Mouse (Mus musculus): ENCODE results near the gene Dlg2. TPM values are rescaled to one million over a fixed set of nuclear protein-coding genes. Genes with fewer than 3 reads are reported as not detected.

The Dlg2 gene
- total and polyA plus RNA-seq, 2 experiments from 2014 or later, result 26.3 to 169 TPM

DNA sequence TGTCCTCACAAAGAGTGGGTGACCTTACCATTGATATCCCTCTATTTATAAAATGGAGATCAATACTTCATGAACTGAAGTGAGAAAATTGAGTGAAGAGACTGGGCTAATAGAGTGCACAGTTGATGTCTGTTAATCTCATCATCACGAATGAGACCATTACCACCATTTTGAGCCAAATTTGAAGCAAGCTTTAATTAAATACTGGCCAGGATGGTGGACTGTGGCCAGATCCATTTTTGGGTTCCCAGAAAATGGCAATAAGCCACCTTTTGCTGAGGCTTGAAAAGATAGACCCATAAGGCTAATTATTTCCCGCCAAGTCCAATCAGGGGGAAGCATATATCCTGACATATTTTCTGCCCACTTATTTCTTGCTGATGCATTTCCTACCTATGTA is 1421.0 kb downstream of the Dlg2 start:
- H3K27ac ChIP-seq (ENCODE audit: low read depth, low read length), result no peak overlapping the region
- WGBS, result 73% methylated on average over 2 of the region's 2 CpGs
- no peaks in the 10 kb centered on the region for H3K9me3 ChIP-seq (ENCODE audit: low read length)
- H3K4me1 ChIP-seq (ENCODE audit: insufficient read depth), result no peaks in the 10 kb centered on the region
- no peaks in the 10 kb centered on the region for H3K36me3 ChIP-seq (ENCODE audit: insufficient read depth)
- no peak for ATAC-seq
- no peaks in the 10 kb centered on the region for H3K27me3 ChIP-seq (ENCODE audit: insufficient read depth, low read length)
- no peak for TF ChIP-seq CTCF (IDR thresholded peaks at IDR 0.05; ENCODE audit: low read depth)
- no peak overlapping the region for H3K4me3 ChIP-seq (ENCODE audit: low read depth, low read length)
- no peak overlapping the region for H3K9ac ChIP-seq
- no peak overlapping the region for H3K4me2 ChIP-seq (ENCODE audit: low read depth)
- DNase-seq, result no peak

DNA sequence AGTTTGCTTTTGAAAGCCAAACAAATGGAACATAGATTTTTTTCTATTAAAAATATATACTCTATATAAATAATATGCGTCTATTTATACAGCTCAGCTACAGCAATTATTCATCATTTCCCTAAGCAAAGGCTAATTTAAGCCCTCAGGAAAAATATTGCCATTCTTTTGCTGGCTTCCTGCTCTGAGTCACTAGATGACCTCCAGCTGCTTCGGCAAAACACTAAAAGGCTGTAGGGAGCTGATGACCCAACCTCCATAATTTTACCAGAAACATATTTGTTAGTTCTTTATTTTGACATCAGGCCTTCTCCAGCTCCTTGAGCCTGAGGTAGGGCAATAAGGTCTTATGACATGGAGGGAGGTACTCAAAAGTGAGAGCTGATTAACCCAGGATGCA is 1426.0 kb downstream of the Dlg2 start:
- Histone ChIP-seq H3K9ac (no peak overlapping the region), H3K27me3 (ENCODE audit: insufficient read depth, low read length) (no peaks in the 10 kb centered on the region), H3K4me2 (ENCODE audit: low read depth) (no peak overlapping the region), H3K4me1 (ENCODE audit: insufficient read depth) (no peaks in the 10 kb centered on the region), H3K9me3 (ENCODE audit: low read length) (no peaks in the 10 kb centered on the region), H3K27ac (ENCODE audit: low read depth, low read length) (no peak overlapping the region), H3K4me3 (ENCODE audit: low read depth, low read length) (no peak overlapping the region), H3K36me3 (ENCODE audit: insufficient read depth) (no peaks in the 10 kb centered on the region)
- no peak for TF ChIP-seq CTCF (IDR thresholded peaks at IDR 0.05; ENCODE audit: low read depth)
- WGBS, result 84% methylated on average over 2 of the region's 2 CpGs
- DNase-seq (no peak), ATAC-seq (no peak)

DNA sequence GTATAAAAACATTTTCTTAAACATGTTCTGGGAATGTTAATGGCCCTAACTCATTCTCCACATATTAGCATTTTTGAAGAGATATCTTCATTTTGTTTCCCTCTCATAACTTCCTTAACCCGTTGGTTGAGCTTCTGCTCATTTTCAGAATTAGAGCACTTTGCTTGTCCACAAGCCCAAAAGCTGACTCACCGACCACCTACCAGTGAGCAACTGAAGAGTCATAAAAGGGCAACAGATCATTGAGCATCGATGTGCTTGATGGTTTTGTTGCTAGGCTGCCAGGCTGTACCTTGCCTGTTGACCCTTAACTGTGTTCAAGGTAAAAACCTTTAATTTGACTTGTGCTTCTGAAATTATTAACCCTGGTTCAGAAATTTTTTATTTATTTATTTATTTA is 1440.3 kb downstream of the Dlg2 start:
- Histone ChIP-seq H3K9ac (no peak overlapping the region), H3K27me3 (ENCODE audit: insufficient read depth, low read length) (no peaks in the 10 kb centered on the region), H3K36me3 (ENCODE audit: insufficient read depth) (no peaks in the 10 kb centered on the region), H3K4me1 (ENCODE audit: insufficient read depth) (no peaks in the 10 kb centered on the region), H3K27ac (ENCODE audit: low read depth, low read length) (no peak overlapping the region), H3K4me3 (ENCODE audit: low read depth, low read length) (no peak overlapping the region), H3K4me2 (ENCODE audit: low read depth) (no peak overlapping the region), H3K9me3 (ENCODE audit: low read length) (no peaks in the 10 kb centered on the region)
- DNase-seq, result no peak
- no peak for TF ChIP-seq CTCF (IDR thresholded peaks at IDR 0.05; ENCODE audit: low read depth)
- 76% methylated on average over 3 of the region's 3 CpGs for WGBS
- ATAC-seq, result no peak

DNA sequence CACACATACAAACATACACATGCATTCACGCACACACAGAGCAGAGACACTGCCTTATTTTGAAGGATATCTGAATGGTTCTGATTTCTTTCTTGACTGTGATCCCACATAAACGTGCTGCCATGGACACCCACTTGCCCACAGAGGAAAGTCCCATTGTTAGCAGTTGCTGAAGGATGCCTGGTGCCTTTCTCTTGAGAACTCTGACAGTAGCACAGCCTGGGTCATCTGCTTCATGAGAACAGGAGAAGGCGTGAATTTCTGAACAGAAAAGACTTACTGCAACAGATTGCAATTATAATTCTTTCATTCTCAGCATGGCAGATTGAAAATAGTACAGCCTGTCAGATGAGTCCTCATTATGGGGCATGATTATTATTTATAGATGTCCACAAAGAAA is 1442.6 kb downstream of the Dlg2 start:
- peak; percentile 24 for DNase-seq
- no peaks in the 10 kb centered on the region for H3K9me3 ChIP-seq (ENCODE audit: low read length)
- whole genome bisulfite sequencing, result 58% methylated on average over 3 of the region's 3 CpGs

DNA sequence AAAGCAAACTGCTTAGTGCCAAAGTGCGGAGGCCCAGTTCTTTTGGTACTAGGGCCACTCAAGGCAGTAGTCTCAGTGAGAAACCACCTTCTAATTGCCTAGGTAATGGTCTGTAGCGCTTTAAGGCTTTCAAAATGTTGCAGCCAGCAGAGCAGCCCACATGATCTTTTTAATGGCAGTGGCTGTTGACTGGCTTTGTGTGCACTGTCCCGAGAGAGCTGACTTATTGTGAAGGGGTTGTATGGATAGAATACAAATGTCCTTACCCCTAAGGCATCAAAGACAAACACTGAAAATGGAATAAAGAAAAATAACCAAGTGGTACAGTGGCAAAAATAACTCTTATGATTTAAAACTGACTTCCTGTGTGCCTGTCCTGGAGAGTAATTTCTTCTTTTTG is 1443.3 kb downstream of the Dlg2 start:
- no peak for ATAC-seq
- WGBS, result 44% methylated on average over 3 of the region's 3 CpGs
- no peak for TF ChIP-seq CTCF (IDR thresholded peaks at IDR 0.05; ENCODE audit: low read depth)
- Histone ChIP-seq H3K4me1 (ENCODE audit: insufficient read depth) (no peaks in the 10 kb centered on the region), H3K9ac (no peak overlapping the region), H3K4me2 (ENCODE audit: low read depth) (no peak overlapping the region), H3K4me3 (ENCODE audit: low read depth, low read length) (no peak overlapping the region), H3K9me3 (ENCODE audit: low read length) (no peaks in the 10 kb centered on the region), H3K27ac (ENCODE audit: low read depth, low read length) (no peak overlapping the region), H3K27me3 (ENCODE audit: insufficient read depth, low read length) (no peaks in the 10 kb centered on the region), H3K36me3 (ENCODE audit: insufficient read depth) (no peaks in the 10 kb centered on the region)
- DNase-seq, result no peak

More for the DNA sequence above, 1442.6 kb downstream of the Dlg2 start:
- H3K4me1 ChIP-seq (ENCODE audit: insufficient read depth), result no peaks in the 10 kb centered on the region
- H3K9ac ChIP-seq, result no peak overlapping the region
- H3K4me3 ChIP-seq (ENCODE audit: low read depth, low read length), result no peak overlapping the region
- H3K4me2 ChIP-seq (ENCODE audit: low read depth), result no peak overlapping the region
- TF ChIP-seq CTCF (IDR thresholded peaks at IDR 0.05; ENCODE audit: low read depth), result no peak
- H3K36me3 ChIP-seq (ENCODE audit: insufficient read depth), result no peaks in the 10 kb centered on the region
- no peaks in the 10 kb centered on the region for H3K27me3 ChIP-seq (ENCODE audit: insufficient read depth, low read length)
- peak overlapping the region; percentile 41; the same call in 1 of the 2 replicates for H3K27ac ChIP-seq (ENCODE audit: low read depth, low read length)
- ATAC-seq, result peak; percentile 66

DNA sequence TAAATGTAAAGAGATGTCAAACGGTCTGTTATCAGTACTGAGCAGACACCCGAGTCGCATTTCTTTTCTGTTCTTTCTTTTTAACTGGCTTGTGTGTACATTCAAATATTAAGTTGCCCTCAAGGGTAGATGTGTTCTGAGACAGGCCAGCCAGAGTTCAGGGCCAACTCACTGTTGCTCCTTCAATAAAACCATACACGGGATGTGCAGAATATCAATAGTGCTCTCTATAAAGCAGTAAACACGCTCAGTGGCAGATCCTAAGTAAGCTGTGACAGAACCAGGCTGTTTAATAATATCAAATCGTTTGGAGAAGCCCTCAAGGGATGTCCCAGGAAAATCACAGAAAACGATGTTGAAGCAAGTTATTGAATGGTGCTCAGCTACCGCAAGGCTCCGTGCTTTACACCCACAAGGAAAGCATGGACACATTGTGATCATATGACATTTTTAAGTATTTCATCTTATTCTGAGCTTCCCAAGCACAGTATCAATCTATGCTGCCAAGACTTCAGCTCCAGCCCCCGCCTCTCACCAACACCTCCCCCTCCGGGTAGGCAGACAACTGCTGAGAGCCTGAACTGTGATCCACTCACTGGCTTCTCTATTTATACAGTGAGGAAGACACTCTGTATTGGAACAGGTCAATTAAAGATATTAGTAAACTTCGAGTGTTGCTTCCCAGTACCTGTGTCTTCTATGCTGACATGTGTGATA is 1458.6 kb downstream of the Dlg2 start:
- Histone ChIP-seq H3K4me1 (ENCODE audit: insufficient read depth) (no peaks in the 10 kb centered on the region), H3K36me3 (ENCODE audit: insufficient read depth) (no peaks in the 10 kb centered on the region), H3K9me3 (ENCODE audit: low read length) (no peaks in the 10 kb centered on the region), H3K27ac (ENCODE audit: low read depth, low read length) (no peak overlapping the region), H3K27me3 (ENCODE audit: insufficient read depth, low read length) (no peaks in the 10 kb centered on the region), H3K4me3 (ENCODE audit: low read depth, low read length) (no peak overlapping the region), H3K9ac (no peak overlapping the region), H3K4me2 (ENCODE audit: low read depth) (no peak overlapping the region)
- WGBS, result 55% methylated on average over 12 of the region's 12 CpGs
- TF ChIP-seq CTCF (IDR thresholded peaks at IDR 0.05; ENCODE audit: low read depth), result no peak
- DNase-seq (no peak), ATAC-seq (peak; percentile 69)

DNA sequence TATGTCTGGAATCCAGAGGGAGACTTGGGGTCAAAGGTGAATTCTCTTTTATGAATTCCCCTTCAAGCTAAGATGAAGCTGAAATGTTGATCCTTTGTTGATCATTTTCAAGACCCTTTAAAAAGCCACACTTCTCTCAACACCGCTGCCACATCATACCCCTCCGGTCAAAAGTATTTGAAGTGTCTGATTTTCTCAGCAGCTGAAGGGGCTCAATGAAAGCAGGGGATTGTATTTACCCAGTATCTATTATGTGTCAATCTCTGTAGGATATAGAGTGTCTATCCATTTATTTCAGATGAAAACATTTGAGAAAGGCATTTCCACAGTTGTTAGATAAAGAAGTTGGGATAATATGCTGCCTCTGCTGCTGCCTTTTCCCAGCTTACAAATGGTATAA is 1459.7 kb downstream of the Dlg2 start:
- Histone ChIP-seq H3K27me3 (ENCODE audit: insufficient read depth, low read length) (no peaks in the 10 kb centered on the region), H3K9ac (no peak overlapping the region), H3K4me3 (ENCODE audit: low read depth, low read length) (no peak overlapping the region), H3K36me3 (ENCODE audit: insufficient read depth) (no peaks in the 10 kb centered on the region), H3K9me3 (ENCODE audit: low read length) (no peaks in the 10 kb centered on the region), H3K4me2 (ENCODE audit: low read depth) (no peak overlapping the region), H3K27ac (ENCODE audit: low read depth, low read length) (no peak overlapping the region), H3K4me1 (ENCODE audit: insufficient read depth) (no peaks in the 10 kb centered on the region)
- TF ChIP-seq CTCF (IDR thresholded peaks at IDR 0.05; ENCODE audit: low read depth), result no peak
- ATAC-seq, result no peak
- WGBS, result 57% methylated on average over 2 of the region's 2 CpGs
- DNase-seq, result no peak
